Mouse (Mus musculus) heart, adult 9 months (tissue): ENCODE data around the gene Irf9.

Experiments
- DNase-seq, 2 experiments: peaks; one replicate each; pipeline ENCODE4 v3.0.0; 2022; ENCODE audit warnings: low spot score in 2 of 2

Gene Irf9

GRCm38 (mm10) chr14:55580731-55581130, 22.6 kb upstream of the Irf9 start:
- no peak for DNase-seq

- no peak for DNase-seq
These were observed 21.2 kb upstream of the Irf9 start for GRCm38 (mm10) chr14:55581981-55582681.

DNA sequence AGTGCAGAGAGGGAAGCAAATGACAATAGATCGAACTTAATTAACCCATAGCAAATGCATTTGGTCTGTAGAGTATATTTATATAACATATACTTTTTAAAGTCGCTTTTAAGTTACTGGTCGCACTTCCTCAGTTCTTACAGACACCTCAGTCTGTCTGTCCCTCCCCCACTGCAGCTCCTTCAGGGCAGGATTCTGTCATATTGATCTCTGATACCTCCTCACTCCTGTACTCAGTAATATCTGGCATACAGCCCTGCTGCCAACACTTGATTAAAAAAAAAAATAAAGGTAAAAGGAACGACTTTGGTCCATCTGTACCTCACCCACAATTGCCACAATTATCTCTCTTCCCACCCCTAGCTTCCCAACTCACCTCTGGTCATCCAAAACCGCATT, 19.1 kb upstream of the Irf9 start:
- DNase-seq, result no peak

GRCm38 (mm10) chr14:55584702-55585565, 18.4 kb upstream of the Irf9 start, which contains the start of gene Emc9:
Emc9 (minus strand) TSS chr14:55585302.
- peak; percentile 86 to 88 for DNase-seq

- DNase-seq, result no peak
These were observed 17.8 kb upstream of the Irf9 start for GRCm38 (mm10) chr14:55585566-55585960.

GRCm38 (mm10) chr14:55586149-55586548, 17.2 kb upstream of the Irf9 start:
- DNase-seq, result no peak

DNA sequence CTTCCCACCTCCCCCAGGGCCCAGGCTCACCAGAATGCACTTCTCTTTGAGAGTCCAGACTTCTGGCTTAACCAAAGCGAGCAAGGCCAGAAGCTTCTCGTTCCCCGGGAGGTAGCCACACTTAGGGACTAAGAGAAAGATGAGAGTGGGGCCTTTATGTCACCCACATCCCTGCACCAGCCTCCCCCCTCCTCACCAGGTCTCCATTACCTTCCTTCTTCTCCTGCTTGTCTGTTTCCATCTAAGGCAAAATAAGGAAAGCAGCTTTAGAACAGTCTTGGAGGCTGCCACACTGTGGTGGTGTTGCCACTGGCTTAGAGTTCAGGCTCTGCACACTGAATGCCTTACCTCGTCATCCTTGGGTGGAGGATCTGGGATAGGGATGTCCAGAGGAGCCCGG, 14.1 kb upstream of the Irf9 start:
- no peak for DNase-seq

GRCm38 (mm10) chr14:55589771-55590448, 13.5 kb upstream of the Irf9 start:
- DNase-seq, result no peak

GRCm38 (mm10) chr14:55590748-55591330, 12.5 kb upstream of the Irf9 start, which contains the start of gene Psme2:
Psme2 (minus strand) TSS chr14:55591113.
- DNase-seq, result peak; percentile 98 to 99

GRCm38 (mm10) chr14:55591331-55591891, 12.0 kb upstream of the Irf9 start, which contains the start of gene Rnf31:
Rnf31 (plus strand) TSS chr14:55591708.
- peak; percentile 97 to 98 for DNase-seq

GRCm38 (mm10) chr14:55592226-55592625, 11.1 kb upstream of the Irf9 start:
- DNase-seq, result no peak

GRCm38 (mm10) chr14:55596036-55596690, 7.2 kb upstream of the Irf9 start:
- no peak for DNase-seq

DNA sequence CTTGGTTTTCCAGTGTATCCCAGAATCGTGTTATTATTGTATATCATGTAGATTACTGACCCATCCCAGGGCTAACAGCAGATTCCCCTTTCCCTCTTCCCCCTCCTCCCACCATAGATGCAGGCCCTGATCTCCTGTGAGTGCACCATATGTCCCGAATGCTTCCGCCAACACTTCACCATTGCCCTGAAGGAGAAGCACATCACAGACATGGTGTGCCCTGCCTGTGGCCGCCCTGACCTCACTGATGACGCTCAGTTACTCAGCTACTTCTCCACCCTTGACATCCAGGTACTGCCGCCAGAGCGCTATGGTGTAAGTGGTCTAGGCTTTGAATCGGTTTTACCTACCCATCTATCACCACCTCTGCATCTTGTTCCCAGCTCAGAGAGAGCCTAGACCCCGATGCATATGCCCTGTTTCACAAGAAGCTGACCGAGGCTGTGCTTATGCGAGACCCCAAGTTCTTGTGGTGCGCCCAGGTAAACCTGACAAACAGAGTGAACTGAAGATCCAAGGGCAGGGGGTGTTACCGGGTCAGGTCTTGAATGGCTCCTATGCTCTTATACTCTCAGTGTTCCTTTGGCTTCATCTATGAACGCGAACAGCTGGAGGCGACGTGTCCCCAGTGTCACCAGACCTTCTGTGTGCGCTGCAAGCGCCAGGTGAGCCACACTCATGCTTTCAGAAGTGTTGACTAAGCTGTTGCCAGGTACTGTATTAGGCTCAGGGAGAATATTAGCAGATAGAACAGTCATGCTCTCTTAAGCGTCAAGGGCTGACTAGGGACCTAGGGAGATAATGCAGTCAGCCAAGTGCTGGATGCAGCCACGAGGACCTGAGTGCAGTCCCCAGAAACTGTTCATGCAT, 4.6 kb upstream of the Irf9 start:
- no peak for DNase-seq

DNA sequence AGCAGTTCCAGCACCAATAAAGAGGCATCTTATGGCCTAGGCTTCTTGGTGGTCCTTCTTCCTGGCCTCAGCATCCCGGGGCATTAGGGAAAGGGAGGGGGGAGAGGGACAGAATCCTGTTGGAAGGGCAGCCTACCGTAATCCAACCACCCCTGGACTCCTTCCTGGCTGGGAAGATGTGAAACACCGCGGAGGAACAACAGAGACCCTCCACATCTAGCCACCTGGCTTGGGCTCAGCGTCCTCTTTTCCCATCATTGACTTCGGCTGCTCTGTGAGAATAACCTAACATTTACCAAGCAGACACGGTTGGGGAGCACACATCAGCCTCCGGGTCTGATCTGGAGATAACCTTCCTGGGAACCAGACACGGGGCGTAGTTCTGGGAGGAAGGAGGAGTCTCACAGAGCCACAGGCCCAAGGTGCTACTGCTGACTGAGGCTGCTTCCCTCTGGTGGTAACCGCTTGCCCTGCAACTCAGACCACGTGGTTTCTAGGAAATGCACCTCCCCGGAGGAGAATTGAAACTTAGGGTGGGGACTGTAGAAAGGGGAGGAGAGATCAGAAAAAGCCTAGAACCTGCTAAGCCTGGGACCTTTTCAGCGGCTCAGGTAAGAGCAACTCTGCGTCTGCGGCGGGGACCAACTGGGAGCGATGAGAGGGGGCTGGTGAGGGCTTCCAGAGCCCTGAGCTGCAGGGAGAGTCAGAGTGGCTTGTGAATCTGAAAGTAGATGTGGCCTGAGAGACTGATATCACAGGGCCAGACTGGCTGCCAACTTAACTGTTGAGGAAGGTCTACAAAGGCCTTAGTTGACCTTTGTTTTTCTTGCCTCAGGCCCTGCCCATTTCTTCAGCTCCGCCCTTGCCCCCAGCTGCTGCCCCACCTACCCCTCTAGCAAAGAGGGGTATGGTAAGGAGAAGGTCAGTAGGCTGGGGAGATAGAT, 534 bp downstream of the Irf9 start:
- DNase-seq, result peak; percentile 93 to 95

- DNase-seq, result no peak
These were observed 1.5 kb downstream of the Irf9 start for GRCm38 (mm10) chr14:55604823-55605222.

- DNase-seq, result no peak
These were observed 2.5 kb downstream of the Irf9 start for GRCm38 (mm10) chr14:55605743-55606459.

- no peak for DNase-seq
These were observed 5.0 kb downstream of the Irf9 start for GRCm38 (mm10) chr14:55608339-55608738.

GRCm38 (mm10) chr14:55613346-55613745, 10.0 kb downstream of the Irf9 start:
- no peak for DNase-seq
